Mouse (Mus musculus) ES-E14 (cell line): ENCODE data around the gene Grap. TPM values are rescaled to one million over a fixed set of nuclear protein-coding genes. Genes with fewer than 3 reads are reported as not detected.

Experiments used
- DNase-seq: peaks from one replicate; pipeline ENCODE4 v3.0.0-alpha.2; 2013; ENCODE audit warnings: low read depth, low spot score
- H3K27ac ChIP-seq: 2 replicates; pipeline ENCODE4 v1.5.1; 2012; ENCODE audit warnings: low read depth, mild to moderate bottlenecking, low read length, moderate library complexity, mixed read lengths; ENCODE audit not compliant: poor library complexity, insufficient read depth, severe bottlenecking
- H3K36me3 ChIP-seq: 2 replicates; pipeline ENCODE4 v1.6.1; 2012; ENCODE audit warnings: mild to moderate bottlenecking, low read length, moderate library complexity, mixed read lengths; ENCODE audit not compliant: control insufficient read depth, poor library complexity, insufficient read depth, severe bottlenecking
- H3K4me1 ChIP-seq, 2 experiments: fragments of 150-350 bp in 1 of 2; sonication (generic) in 1 of 2; 2 replicates each; pipeline ENCODE4 v1.6.1; 2012; ENCODE audit warnings: low read length in 2 of 2, mild to moderate bottlenecking in 1 of 2, mixed read lengths in 1 of 2; ENCODE audit not compliant: control insufficient read depth in 2 of 2, insufficient read depth in 2 of 2, poor library complexity in 1 of 2
- H3K4me3 ChIP-seq, 2 experiments: fragments of 150-350 bp in 1 of 2; sonication (generic) in 1 of 2; 2 replicates each; pipeline ENCODE4 v1.5.1; 2012; ENCODE audit warnings: low read length in 2 of 2, low read depth in 1 of 2, mild to moderate bottlenecking in 1 of 2, mixed read lengths in 1 of 2; ENCODE audit not compliant: insufficient read depth in 1 of 2, poor library complexity in 1 of 2, severe bottlenecking in 1 of 2
- H3K9ac ChIP-seq: 2 replicates; pipeline ENCODE4 v1.6.1; 2012; ENCODE audit warnings: low read depth, mild to moderate bottlenecking, low read length, mixed read lengths; ENCODE audit not compliant: poor library complexity, insufficient read depth, severe bottlenecking
- H3K9me3 ChIP-seq: fragments of 150-350 bp; sonication (generic); 2 replicates; pipeline ENCODE4 v1.6.1; 2012; ENCODE audit warnings: low read depth, mild to moderate bottlenecking, low read length; ENCODE audit not compliant: control insufficient read depth, insufficient read depth
- CHD2 ChIP-seq: IDR thresholded peaks from 2 replicates; pipeline ENCODE4 v1.6.1; 2014; ENCODE audit warnings: mild to moderate bottlenecking, low read depth, low read length, inconsistent platforms
- HCFC1 ChIP-seq: IDR thresholded peaks from 2 replicates; pipeline ENCODE4 v1.6.1; 2012; ENCODE audit warnings: low read length, inconsistent platforms, borderline replicate concordance; ENCODE audit not compliant: insufficient read depth
- MAFK ChIP-seq: IDR thresholded peaks from 2 replicates; pipeline ENCODE4 v1.6.1; 2014; ENCODE audit warnings: mild to moderate bottlenecking, low read depth, low read length, inconsistent platforms; ENCODE audit not compliant: insufficient read depth
- ZC3H11A ChIP-seq: IDR thresholded peaks from 2 replicates; pipeline ENCODE4 v1.6.1; 2012; ENCODE audit warnings: low read depth, mild to moderate bottlenecking, inconsistent platforms, low read length, borderline replicate concordance
- ZNF384 ChIP-seq: IDR thresholded peaks from 2 replicates; pipeline ENCODE4 v1.6.1; 2012; ENCODE audit warnings: low read depth, low read length, inconsistent platforms
- in situ Hi-C, 2 experiments: fragments of 600-800 bp; cut with MboI; formaldehyde crosslinking; loops; one replicate each; pipeline ENCODE4 v1.15.1; 2025; ENCODE audit warnings: low sequenced_read_pairs in 2 of 2, inconsistent platforms in 1 of 2; ENCODE audit not compliant: unreplicated experiment in 2 of 2
- total RNA-seq: library from RNA; depleted of rRNA; stranded (reverse); fragments of 300-350 nt; gene quantifications from 2 replicates; pipeline ENCODE4 v1.2.3, GENCODE M21; 2012

The Grap gene
- total RNA-seq, 1 experiment, result 1.5 TPM

DNA sequence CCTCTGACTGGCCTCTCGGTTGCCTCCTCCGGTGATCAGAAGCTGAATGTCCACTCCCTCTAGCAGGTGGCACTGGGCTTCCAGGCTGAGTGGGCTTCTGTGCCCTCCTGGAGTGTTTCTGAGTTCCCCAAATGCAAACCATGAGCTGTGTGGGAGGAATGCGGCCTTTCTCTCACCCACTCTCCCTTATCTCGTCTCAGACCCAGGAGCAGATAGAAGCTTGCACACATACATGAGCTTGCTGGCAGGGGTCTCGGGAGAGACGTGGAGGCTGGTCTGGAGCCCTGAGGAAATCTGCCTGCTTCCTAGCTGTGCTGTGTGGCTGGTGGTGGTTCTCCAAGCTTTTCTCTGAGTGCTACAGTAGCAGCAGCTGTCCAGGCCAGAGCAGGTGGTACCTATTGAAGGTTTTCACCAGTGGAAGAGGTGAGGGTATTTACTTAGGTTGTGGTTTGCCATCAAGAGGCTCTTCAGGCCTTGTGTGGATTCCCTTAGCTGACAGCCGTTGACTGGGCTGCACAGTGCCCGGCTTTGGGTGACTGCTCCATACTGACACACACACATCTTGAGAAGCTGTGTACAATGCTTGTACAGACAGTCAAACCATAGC is 32.2 kb downstream of the Grap start:
- no peak overlapping the region for H3K27ac ChIP-seq

GRCm38 (mm10) chr11:61686141-61686540 is 33.1 kb downstream of the Grap start:
- no peak for DNase-seq
- in situ Hi-C loops, result no loop called here
- Histone ChIP-seq H3K27ac (no peak overlapping the region), H3K36me3 (no peaks in the 10 kb centered on the region), H3K4me3 (no peak overlapping the region), H3K9me3 (no peaks in the 10 kb centered on the region), H3K9ac (no peak overlapping the region), H3K4me1 (peaks cover 3 to 15% of the 10 kb centered on the region in 2 experiments; a peak in 1 of 4 replicates)
- TF ChIP-seq HCFC1 (no peak), ZC3H11A (no peak), CHD2 (no peak), ZNF384 (no peak), MAFK (no peak)

More for the DNA sequence above, 32.2 kb downstream of the Grap start:
- Histone ChIP-seq H3K9ac (peak overlapping the region; percentile 56; the same call in 1 of the 2 replicates), H3K36me3 (no peaks in the 10 kb centered on the region), H3K9me3 (no peaks in the 10 kb centered on the region), H3K4me3 (peak overlapping the region; percentile 71 to 89; a peak in 3 of 4 replicates), H3K4me1 (peaks cover 3 to 15% of the 10 kb centered on the region in 2 experiments; a peak in 1 of 4 replicates)
- no peak for DNase-seq
- TF ChIP-seq MAFK (no peak), HCFC1 (no peak), CHD2 (no peak)
- in situ Hi-C loops, result no loop called here

- Histone ChIP-seq H3K4me3 (no peak overlapping the region), H3K9ac (no peak overlapping the region), H3K4me1 (peaks cover 3 to 15% of the 10 kb centered on the region in 2 experiments; a peak in 1 of 4 replicates), H3K9me3 (no peaks in the 10 kb centered on the region), H3K36me3 (no peaks in the 10 kb centered on the region), H3K27ac (no peak overlapping the region)
- no peak for DNase-seq
- in situ Hi-C loops, result no loop called here
- TF ChIP-seq HCFC1 (no peak), CHD2 (no peak), MAFK (peak; percentile 75; the same call in 1 of the 2 replicates), ZNF384 (no peak)
These were observed 33.9 kb downstream of the Grap start for GRCm38 (mm10) chr11:61686906-61687453.

- H3K4me1 ChIP-seq, result peaks cover 3 to 15% of the 10 kb centered on the region in 2 experiments; a peak in 1 of 4 replicates
- in situ Hi-C loops, result no loop called here
These were observed 34.5 kb downstream of the Grap start for GRCm38 (mm10) chr11:61687595-61687994.

DNA sequence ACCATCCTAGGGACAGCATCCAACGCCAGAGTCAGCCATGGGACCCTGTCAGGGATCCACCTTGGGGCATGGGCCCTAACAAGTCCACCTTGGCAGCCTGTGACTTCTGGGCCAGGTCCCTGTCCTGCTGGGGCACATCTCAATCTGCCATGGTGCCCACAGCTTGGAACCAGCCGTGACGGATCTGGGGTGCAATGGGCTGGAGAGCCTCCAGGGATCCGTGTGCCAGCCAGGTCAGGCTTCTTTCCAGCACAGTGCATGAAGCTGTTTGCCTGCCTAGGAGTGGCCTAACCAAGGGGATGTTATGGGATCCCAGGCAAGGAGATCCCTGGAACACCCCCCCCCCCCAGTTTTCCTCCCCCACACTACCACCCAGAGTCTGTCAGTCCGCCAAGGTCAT is 39.9 kb downstream of the Grap start:
- TF ChIP-seq ZC3H11A (no peak), HCFC1 (no peak), MAFK (no peak), ZNF384 (no peak), CHD2 (no peak)
- Histone ChIP-seq H3K4me3 (no peak overlapping the region), H3K9ac (no peak overlapping the region), H3K27ac (no peak overlapping the region), H3K9me3 (no peaks in the 10 kb centered on the region), H3K36me3 (no peaks in the 10 kb centered on the region), H3K4me1 (no peaks in the 10 kb centered on the region)
- no peak for DNase-seq
- in situ Hi-C loops, result no loop called here

More at GRCm38 (mm10) chr11:61687595-61687994, 34.5 kb downstream of the Grap start:
- H3K9ac ChIP-seq, result no peak overlapping the region
- DNase-seq, result no peak
- no peak overlapping the region for H3K27ac ChIP-seq
- TF ChIP-seq ZC3H11A (no peak), MAFK (no peak), CHD2 (no peak), HCFC1 (no peak), ZNF384 (no peak)
- H3K36me3 ChIP-seq, result no peaks in the 10 kb centered on the region
- H3K9me3 ChIP-seq, result no peaks in the 10 kb centered on the region
- H3K4me3 ChIP-seq, result no peak overlapping the region
